7 mouse cellular contexts compared by ENCODE assay signal in the genomic region with DNA sequence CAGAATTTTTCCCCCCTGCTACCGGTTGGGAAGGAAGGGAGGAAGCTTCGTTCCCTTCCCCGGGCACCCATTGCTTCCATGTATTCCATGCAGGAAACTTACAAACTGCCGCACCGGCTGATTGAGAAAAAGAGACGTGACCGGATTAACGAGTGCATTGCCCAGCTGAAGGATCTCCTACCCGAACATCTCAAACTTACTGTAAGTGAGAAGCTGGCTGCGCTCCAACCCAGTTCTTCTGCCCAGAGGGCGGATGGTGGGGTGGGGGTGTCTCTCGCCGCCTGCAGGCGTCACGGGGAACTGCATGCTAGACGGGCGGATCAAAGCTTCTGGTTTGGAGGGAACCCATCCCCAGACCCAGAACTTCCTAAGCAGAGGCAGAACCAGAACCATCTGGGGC. TPM values are rescaled to one million over a fixed set of nuclear protein-coding genes. Genes with fewer than 3 reads are reported as not detected.
DNase-seq lines count a peak whose midpoint lies in the region; ATAC-seq and TF ChIP-seq lines count a peak whose summit lies in the region.

No protein-coding gene starts in this region.

- WGBS in limb, embryonic 10.5 days: 1% methylated on average over 17 of the region's 17 CpGs
- WGBS in midbrain, embryonic 12.5 days: 1% methylated on average over 17 of the region's 17 CpGs
- WGBS in small intestine, adult 2 months: under 1% methylated on average over 17 of the region's 17 CpGs

- H3K9me3 ChIP-seq in limb, embryonic 10.5 days (replicated peaks): no peaks in the 10 kb centered on the region
- no peaks in the 10 kb centered on the region for H3K9me3 ChIP-seq in midbrain, embryonic 12.5 days

- DNase-seq in adrenal gland, adult 18-20 months (ENCODE audit: low spot score in 2 of 2): peak; percentile 90 to 94
- peak; percentile 49 for DNase-seq in embryo, embryonic 11.5 days (ENCODE audit: low read depth, low spot score)
- peak; percentile 87 for DNase-seq in kidney, adult 11 months
- peak; percentile 86 for DNase-seq in limb, embryonic 10.5 days (ENCODE audit: low spot score)

- peaks cover 35% of the 10 kb centered on the region for H3K4me1 ChIP-seq in limb, embryonic 10.5 days
- peaks cover 20% of the 10 kb centered on the region for H3K4me1 ChIP-seq in midbrain, embryonic 12.5 days
- H3K4me1 ChIP-seq in small intestine, adult 2 months (ENCODE audit: control insufficient read depth, insufficient read depth, insufficient read length, low read length): peaks cover 9% of the 10 kb centered on the region

- peak; percentile 21 for ATAC-seq in granulocyte monocyte progenitor cell, adult 5-6 weeks (replicated peaks; ENCODE audit: poor library complexity, severe bottlenecking)
- no peak for ATAC-seq in midbrain, embryonic 12.5 days (ENCODE audit: low FRiP score, low read depth)

- peaks cover 55% of the 10 kb centered on the region for H3K27me3 ChIP-seq in limb, embryonic 10.5 days (ENCODE audit: low read depth, poor library complexity, severe bottlenecking)
- peaks cover 49% of the 10 kb centered on the region for H3K27me3 ChIP-seq in midbrain, embryonic 12.5 days
- no peaks in the 10 kb centered on the region for H3K27me3 ChIP-seq in small intestine, adult 2 months (ENCODE audit: control insufficient read depth, insufficient read depth, low read length)

- H3K36me3 ChIP-seq in limb, embryonic 10.5 days: no peaks in the 10 kb centered on the region
- no peaks in the 10 kb centered on the region for H3K36me3 ChIP-seq in midbrain, embryonic 12.5 days
- H3K36me3 ChIP-seq in small intestine, adult 2 months (ENCODE audit: control insufficient read depth, insufficient read depth, low read length): peaks cover 33% of the 10 kb centered on the region

- peak; percentile 98 for TF ChIP-seq CTCF in small intestine, adult 2 months (IDR thresholded peaks at IDR 0.05; ENCODE audit: extremely low read depth, insufficient read length, insufficient replicate concordance, low read depth, low read length)

- TF ChIP-seq POLR2A in small intestine, adult 2 months (IDR thresholded peaks at IDR 0.05; ENCODE audit: low read depth, low read length): no peak

- peak overlapping the region; percentile 67; the same call in 1 of the 2 replicates for H3K9ac ChIP-seq in midbrain, embryonic 12.5 days (replicated peaks)

- H3K27ac ChIP-seq in limb, embryonic 10.5 days: no peak overlapping the region
- H3K27ac ChIP-seq in midbrain, embryonic 12.5 days (replicated peaks): no peak overlapping the region
- H3K27ac ChIP-seq in small intestine, adult 2 months (ENCODE audit: insufficient read depth, low read depth, low read length): peak overlapping the region; percentile 93

- H3K4me3 ChIP-seq in limb, embryonic 10.5 days: peak overlapping the region; percentile 62
- peak overlapping the region; percentile 61 for H3K4me3 ChIP-seq in midbrain, embryonic 12.5 days
- H3K4me3 ChIP-seq in small intestine, adult 2 months (ENCODE audit: low read depth, low read length): peak overlapping the region; percentile 83

- peak overlapping the region; percentile 100 for H3K4me2 ChIP-seq in midbrain, embryonic 12.5 days (replicated peaks)

RNA-seq across cellular contexts. Expression of gene Bhlhe40, which starts 1.0 kb away (rescaled TPM):
- total RNA-seq in adrenal gland, adult 18-20 months (2021): 10 to 100 TPM; 66.3 to 85.9 TPM
- total RNA-seq in granulocyte monocyte progenitor cell, adult 5-6 weeks (2014; fragmentation: Nextera tagmentation): 1.7 and 2.1 TPM in 2 replicates
- 3.5 and 5.9 TPM in 2 replicates for total RNA-seq in granulocyte monocyte progenitor cell, adult 5-6 weeks (2017)
- 1.4 and 1.7 TPM in 2 replicates for polyA plus RNA-seq in limb, embryonic 10.5 days (2016; fragmentation: Nextera tagmentation; extraction: Ambion mirVana)
- polyA plus RNA-seq in midbrain, embryonic 12.5 days (2016; fragmentation: Nextera tagmentation; extraction: Ambion mirVana): 2.3 and 2.8 TPM in 2 replicates
- 10.7 and 22.2 TPM in 2 replicates for polyA plus RNA-seq in small intestine, adult 2 months (2012; rRNA removed)
